Mouse (Mus musculus) macrophage (primary cell): Measurements from ENCODE around the gene Strada. TPM values are rescaled to one million over a fixed set of nuclear protein-coding genes. Genes with fewer than 3 reads are reported as not detected.
"Not testable (repeated sequence)": the region's sequence is repeated elsewhere in the genome, so short reads cannot be mapped to it uniquely, and the experiment has no call there.

ENCODE experiments used
- H3K27ac ChIP-seq: fragments of 350-480 bp; formaldehyde crosslinking; 2 replicates; pipeline ENCODE4 v1.9.0; 2021
- H3K36me3 ChIP-seq: fragments of 350-480 bp; formaldehyde crosslinking; 2 replicates; pipeline ENCODE4 v1.9.0; 2021; ENCODE audit errors: inconsistent target
- H3K4me3 ChIP-seq: fragments of 350-480 bp; formaldehyde crosslinking; 2 replicates; pipeline ENCODE4 v1.9.0; 2021; ENCODE audit errors: inconsistent target
- H3K79me2 ChIP-seq: fragments of 350-480 bp; formaldehyde crosslinking; 2 replicates; pipeline ENCODE4 v1.9.0; 2021; ENCODE audit errors: inconsistent target
- WGBS: methylation state at CpG from one replicate; pipeline ENCODE4 v1.1.7; 2026; ENCODE audit warnings: inconsistent platforms; ENCODE audit not compliant: missing documents; 5-methylcytosine and 5-hydroxymethylcytosine counted together
- polyA plus RNA-seq: library from polyadenylated mRNA; stranded (reverse); fragments of 250-400 nt; gene quantifications from 3 replicates; pipeline ENCODE4 v1.2.4, GENCODE M21; 2018; ENCODE audit warnings: inconsistent platforms
- total RNA-seq, 78 experiments: library from RNA; depleted of rRNA; stranded (reverse); fragments of 250-400 nt; gene quantifications; 1 replicate in 9 of 78; 2 replicates in 24 of 78; 3 replicates in 43 of 78; 4 replicates in 2 of 78; pipeline ENCODE4 v1.2.4; 2018; ENCODE audit warnings: inconsistent platforms in 56 of 78

Strada gene
- total RNA-seq (2018; cell fraction: chromatin; rRNA removed): 10 to 100 TPM in 25 of 26 experiments, 1 to 10 TPM in 1; 8.7 to 65.3 (median 43.8) TPM
- total RNA-seq (2018; cell fraction: cytosol; rRNA removed): 10 to 100 TPM; 11.8 to 22.8 (median 17.2) TPM
- total RNA-seq (2018; cell fraction: nucleus; rRNA removed): 10 to 100 TPM in 25 of 26 experiments, 1 to 10 TPM in 1; 7.9 to 65.0 (median 30.0) TPM
- 14.5 to 19.3 TPM (median 18.7 TPM) in 3 replicates for polyA plus RNA-seq

DNA sequence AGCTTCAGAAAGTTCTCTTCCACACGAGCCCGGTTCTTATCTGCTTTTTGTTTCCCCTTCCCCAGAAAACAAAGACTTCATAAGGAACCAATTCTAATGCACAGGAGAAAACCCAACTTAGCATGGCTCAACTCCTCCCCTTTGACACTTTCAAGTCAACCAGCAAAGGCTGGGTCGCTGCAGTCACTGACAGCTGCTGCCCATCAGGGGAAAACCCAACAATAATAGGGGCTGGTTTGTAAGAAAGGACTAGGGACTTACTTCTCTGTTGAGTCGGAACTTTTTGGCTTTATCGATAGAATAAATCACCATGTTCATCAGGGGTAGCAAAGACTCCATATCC is at the start of gene Strada:
Strada (minus strand) TSS at position 46 of the 343 bp plus-strand sequence.
- WGBS: 42% methylated on average over 5 of the region's 5 CpGs
- Histone ChIP-seq H3K36me3 (peaks cover 37% of the 10 kb centered on the region), H3K27ac (0 out of 2 replicates have a peak within 1 kb of the TSS, but pooled peaks have one; percentile 7), H3K79me2 (no peaks in the 10 kb centered on the region), H3K4me3 (no peak within 1 kb of the TSS)

- H3K79me2 ChIP-seq: peaks cover 11% of the 10 kb centered on the region
- no peak overlapping the region for H3K27ac ChIP-seq
- 90% methylated on average over 7 of the region's 7 CpGs for WGBS
- peaks cover 86% of the 10 kb centered on the region for H3K36me3 ChIP-seq
- H3K4me3 ChIP-seq: no peak overlapping the region
These were observed 47.4 kb upstream of the Strada start for GRCm38 (mm10) chr11:106249326-106249725.

DNA sequence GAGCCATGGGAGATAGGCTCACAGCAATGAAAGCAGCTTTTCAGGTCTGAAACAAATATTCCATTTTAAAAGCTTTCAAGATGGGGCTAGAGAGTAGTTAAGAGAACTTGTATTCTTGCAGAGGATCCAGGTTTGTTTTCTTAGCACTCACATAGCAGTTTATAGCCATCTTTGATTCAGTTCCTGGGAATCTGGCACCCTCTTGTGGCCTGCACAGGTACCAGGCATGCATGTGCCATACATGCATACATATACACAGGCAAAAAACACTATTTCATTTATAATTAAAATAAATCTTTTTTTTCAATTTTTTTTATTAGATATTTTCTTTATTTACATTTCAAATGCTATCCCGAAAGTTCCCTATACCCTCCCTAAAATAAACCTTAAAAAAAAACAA is 44.9 kb upstream of the Strada start:
- H3K36me3 ChIP-seq: peaks cover 94% of the 10 kb centered on the region

DNA sequence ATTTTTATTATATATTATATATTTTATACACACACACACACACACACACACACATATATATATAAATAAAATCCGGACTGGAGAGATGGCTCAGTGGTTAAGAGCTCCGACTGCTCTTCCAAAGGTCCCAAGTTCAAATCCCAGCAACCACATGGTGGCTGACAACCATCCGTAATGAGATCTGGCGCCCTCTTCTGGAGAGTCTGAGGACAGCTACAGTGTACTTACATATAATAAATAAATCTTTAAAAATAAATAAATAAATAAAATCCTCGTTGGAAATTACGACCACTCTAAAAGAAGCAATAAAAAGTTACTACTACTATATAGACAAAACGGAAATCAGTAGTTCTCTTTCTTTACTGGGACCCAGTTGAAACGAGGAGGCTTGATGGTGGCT is 32.0 kb upstream of the Strada start:
- H3K4me3 ChIP-seq, H3K27ac ChIP-seq, H3K79me2 ChIP-seq: not testable (repeated sequence)
- H3K36me3 ChIP-seq: peaks cover 83% of the 10 kb centered on the region
- WGBS: 90% methylated on average over 8 of the region's 8 CpGs

More for the DNA sequence above, 44.9 kb upstream of the Strada start:
- Histone ChIP-seq H3K4me3 (no peak overlapping the region), H3K79me2 (no peaks in the 10 kb centered on the region), H3K27ac (no peak overlapping the region)
- 82% methylated on average over 1 of the region's 1 CpGs for WGBS

DNA sequence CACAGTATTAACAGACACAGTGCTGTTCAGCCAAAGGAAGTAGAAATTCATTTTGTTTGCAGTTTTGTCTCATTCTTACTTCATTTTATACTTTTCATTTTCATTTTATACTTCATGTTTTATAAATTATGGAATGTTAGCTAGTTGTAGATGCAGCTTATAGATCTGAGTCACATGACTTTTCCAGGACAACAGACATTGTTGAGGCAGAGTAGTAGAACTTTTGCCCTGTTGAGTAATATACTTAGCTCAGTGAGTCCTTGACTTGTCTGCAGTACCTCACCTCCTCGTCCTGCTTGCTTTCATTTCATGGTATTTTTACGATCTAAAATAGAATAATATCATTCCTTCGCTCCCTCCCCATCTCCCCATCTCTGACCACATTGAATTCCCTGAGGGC is 18.6 kb upstream of the Strada start:
- no peak overlapping the region for H3K4me3 ChIP-seq
- 100% methylated on average over 3 of the region's 3 CpGs for WGBS
- H3K36me3 ChIP-seq: peaks cover 13% of the 10 kb centered on the region
- peaks cover 92% of the 10 kb centered on the region for H3K79me2 ChIP-seq
- H3K27ac ChIP-seq: no peak overlapping the region

GRCm38 (mm10) chr11:106216730-106217490 is 14.9 kb upstream of the Strada start, which contains the start of gene Ddx42:
Gene Ddx42, plus strand, starts transcription at chr11:106216926.
- 1% methylated on average over 69 of the region's 70 CpGs for WGBS
- H3K27ac ChIP-seq: peak within 1 kb of the TSS; percentile 90

DNA sequence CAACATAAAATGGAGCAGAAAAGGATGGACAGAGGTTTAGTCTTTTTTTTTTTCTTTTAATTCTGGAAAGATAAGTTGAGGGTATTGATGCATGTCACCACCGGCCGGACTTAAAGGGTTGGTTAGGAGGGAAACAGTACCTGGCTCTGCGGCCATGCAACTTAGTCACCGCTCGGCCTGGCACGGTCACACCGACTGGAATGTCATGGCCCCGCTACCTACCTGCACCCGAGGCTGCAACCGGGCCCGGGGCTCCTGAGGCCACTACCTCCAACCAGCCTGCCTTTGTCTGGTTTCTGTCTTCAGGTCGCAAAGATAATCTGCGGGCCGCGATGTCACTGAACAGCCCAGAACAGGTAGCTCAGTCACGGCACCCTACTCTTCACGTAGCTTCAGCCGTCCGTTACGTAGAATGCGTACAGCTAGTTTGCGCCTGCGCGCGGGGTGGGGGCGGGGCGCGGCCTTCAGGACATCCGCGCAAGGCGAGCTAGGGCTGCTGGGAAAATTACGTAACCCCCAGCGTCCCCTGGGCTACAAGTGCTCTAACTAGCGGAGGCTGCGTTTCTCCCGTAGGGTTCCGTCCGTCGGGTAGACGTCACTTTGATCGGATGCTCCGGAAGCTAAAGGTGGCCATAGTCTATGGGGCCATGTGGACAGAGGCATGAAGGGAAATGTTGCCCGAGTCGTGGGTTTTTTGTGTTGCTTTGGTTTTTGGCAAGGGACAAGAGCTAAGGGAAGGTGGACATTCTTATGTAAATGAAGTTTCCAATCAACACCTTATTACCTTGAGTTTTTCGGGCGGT is 14.2 kb upstream of the Strada start, which contains the start of gene Ccdc47:
Ccdc47 (minus strand) TSS at position 418 of the 803 bp plus-strand sequence.
- WGBS: 1% methylated on average over 42 of the region's 46 CpGs
- peaks cover 22% of the 10 kb centered on the region; the same call in 1 of the 2 replicates for H3K36me3 ChIP-seq
- peak within 1 kb of the TSS; percentile 90 for H3K27ac ChIP-seq
- H3K4me3 ChIP-seq: peak within 1 kb of the TSS; percentile 88
- peaks cover 80% of the 10 kb centered on the region for H3K79me2 ChIP-seq

More at GRCm38 (mm10) chr11:106216730-106217490, 14.9 kb upstream of the Strada start, which contains the start of gene Ddx42:
- H3K4me3 ChIP-seq: peak within 1 kb of the TSS; percentile 88
- H3K79me2 ChIP-seq: peaks cover 88% of the 10 kb centered on the region
- peaks cover 14% of the 10 kb centered on the region; the same call in 1 of the 2 replicates for H3K36me3 ChIP-seq

- Histone ChIP-seq H3K27ac (peak overlapping the region; percentile 90), H3K4me3 (peak overlapping the region; percentile 88), H3K79me2 (peaks cover 74% of the 10 kb centered on the region), H3K36me3 (peaks cover 25% of the 10 kb centered on the region; the same call in 1 of the 2 replicates)
- WGBS: 10% methylated on average over 7 of the region's 7 CpGs
These were observed 13.5 kb upstream of the Strada start for GRCm38 (mm10) chr11:106215450-106215859.

GRCm38 (mm10) chr11:106214856-106215255 is 12.9 kb upstream of the Strada start:
- Histone ChIP-seq H3K36me3 (peaks cover 30% of the 10 kb centered on the region; the same call in 1 of the 2 replicates), H3K27ac (no peak overlapping the region), H3K79me2 (peaks cover 68% of the 10 kb centered on the region), H3K4me3 (peak overlapping the region; percentile 88)
- WGBS: 92% methylated on average over 5 of the region's 5 CpGs

GRCm38 (mm10) chr11:106212771-106213170 is 10.8 kb upstream of the Strada start:
- peaks cover 47% of the 10 kb centered on the region for H3K79me2 ChIP-seq
- no peak overlapping the region for H3K4me3 ChIP-seq
- WGBS: 95% methylated on average over 8 of the region's 8 CpGs
- H3K27ac ChIP-seq: no peak overlapping the region
- peaks cover 50% of the 10 kb centered on the region for H3K36me3 ChIP-seq

GRCm38 (mm10) chr11:106201337-106202122 is 438 bp downstream of the Strada start:
- Histone ChIP-seq H3K36me3 (peaks cover 37% of the 10 kb centered on the region), H3K4me3 (no peak overlapping the region), H3K27ac (0 out of 2 replicates have a peak overlapping the region, but pooled peaks have one; percentile 7), H3K79me2 (no peaks in the 10 kb centered on the region)
- WGBS: 70% methylated on average over 11 of the region's 19 CpGs

DNA sequence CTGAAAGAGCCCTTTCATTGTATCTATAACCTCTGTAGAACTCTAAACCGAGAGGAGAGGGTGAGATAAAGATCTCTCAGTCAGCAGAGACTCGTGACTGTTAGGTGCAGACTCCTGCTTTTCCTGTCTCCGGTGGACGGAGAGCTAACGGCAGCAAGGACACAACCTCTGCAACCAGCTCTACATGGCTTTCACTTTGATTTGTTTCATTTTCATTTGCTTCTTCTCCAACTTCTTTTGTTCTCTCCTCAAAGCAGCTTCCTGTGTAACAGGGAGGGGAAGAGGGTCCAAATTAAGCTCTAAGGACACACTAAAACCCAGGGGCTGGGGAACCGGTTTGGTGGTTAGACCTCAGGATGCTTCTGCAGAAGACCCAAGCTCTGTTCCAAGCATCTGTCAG is 1.2 kb downstream of the Strada start:
- Histone ChIP-seq H3K79me2 (no peaks in the 10 kb centered on the region), H3K27ac (no peak overlapping the region), H3K36me3 (peaks cover 35% of the 10 kb centered on the region)

DNA sequence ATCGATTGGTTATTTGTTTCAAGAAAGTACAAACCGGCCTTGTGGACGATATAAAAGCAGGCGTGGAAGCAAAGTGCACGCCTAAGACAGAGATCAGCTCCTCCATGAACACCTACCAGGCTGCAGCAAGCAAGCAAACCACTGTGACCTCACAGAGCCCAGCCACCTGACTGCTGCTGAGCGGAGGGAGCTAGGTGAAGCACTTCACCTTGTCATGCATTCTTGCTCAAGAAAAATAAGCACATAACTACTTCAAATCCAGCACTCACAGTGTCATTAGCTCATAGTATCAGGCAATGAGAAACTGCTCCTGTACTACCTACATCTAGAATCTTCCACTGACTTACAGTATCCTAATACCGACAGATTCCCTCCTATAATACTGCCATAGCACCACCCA is 2.0 kb downstream of the Strada start:
- not testable (repeated sequence) for H3K79me2 ChIP-seq, H3K4me3 ChIP-seq, H3K27ac ChIP-seq
- WGBS: 93% methylated on average over 6 of the region's 7 CpGs
- H3K36me3 ChIP-seq: peaks cover 28% of the 10 kb centered on the region

More for the DNA sequence above, 1.2 kb downstream of the Strada start:
- 29% methylated on average over 6 of the region's 6 CpGs for WGBS
- no peak overlapping the region for H3K4me3 ChIP-seq

GRCm38 (mm10) chr11:106198277-106198676 is 3.7 kb downstream of the Strada start:
- WGBS: 64% methylated on average over 4 of the region's 4 CpGs
- Histone ChIP-seq H3K4me3 (no peak overlapping the region), H3K79me2 (no peaks in the 10 kb centered on the region), H3K36me3 (peaks cover 13% of the 10 kb centered on the region; the same call in 1 of the 2 replicates), H3K27ac (no peak overlapping the region)
